Mouse (Mus musculus) midbrain, embryonic 13.5 days (tissue): ENCODE results near the gene Vat1. TPM values are rescaled to one million over a fixed set of nuclear protein-coding genes. Genes with fewer than 3 reads are reported as not detected.
"Not testable (repeated sequence)": the region's sequence is repeated elsewhere in the genome, so short reads cannot be mapped to it uniquely, and the experiment has no call there.

Experiments
- ATAC-seq: fragments of 200-750 bp; cut with Nextera tagmentation; 2 replicates; pipeline ENCODE4 v1.8.0; 2017; ENCODE audit warnings: mild to moderate bottlenecking, moderate TSS enrichment, moderate library complexity
- H3K27ac ChIP-seq: fragments of 300-500 bp; sonication (generic); 2 replicates; pipeline ENCODE4 v1.5.1; 2015; ENCODE audit warnings: inconsistent platforms, mild to moderate bottlenecking, moderate library complexity
- H3K27me3 ChIP-seq: fragments of 300-500 bp; sonication (generic); 2 replicates; pipeline ENCODE4 v1.6.1; 2015; ENCODE audit warnings: mild to moderate bottlenecking, inconsistent platforms
- H3K36me3 ChIP-seq: fragments of 300-500 bp; sonication (generic); 2 replicates; pipeline ENCODE4 v1.6.1; 2015; ENCODE audit warnings: mild to moderate bottlenecking, inconsistent platforms
- H3K4me1 ChIP-seq: fragments of 300-500 bp; sonication (generic); replicated peaks from 2 replicates; pipeline ENCODE4 v1.6.1; 2015; ENCODE audit warnings: inconsistent platforms
- H3K4me2 ChIP-seq: fragments of 300-500 bp; sonication (generic); replicated peaks from 2 replicates; pipeline ENCODE4 v1.6.1; 2015; ENCODE audit warnings: moderate library complexity, mild to moderate bottlenecking, inconsistent platforms
- H3K4me3 ChIP-seq: fragments of 300-500 bp; sonication (generic); replicated peaks from 2 replicates; pipeline ENCODE4 v1.5.1; 2015; ENCODE audit warnings: mild to moderate bottlenecking, inconsistent platforms
- H3K9ac ChIP-seq: fragments of 300-500 bp; sonication (generic); replicated peaks from 2 replicates; pipeline ENCODE4 v1.6.1; 2015; ENCODE audit warnings: mild to moderate bottlenecking, inconsistent platforms
- H3K9me3 ChIP-seq: fragments of 300-500 bp; sonication (generic); 2 replicates; pipeline ENCODE4 v1.6.1; 2016; ENCODE audit warnings: mild to moderate bottlenecking, inconsistent platforms
- WGBS: fragments of 180-500 bp; shearing (Covaris S2); methylation state at CpG from one replicate; pipeline ENCODE4 v1.1.7; 2015; 5-methylcytosine and 5-hydroxymethylcytosine counted together
- polyA plus RNA-seq: library from polyadenylated mRNA; unstranded; fragments of >200 nt; fragmentation: Nextera tagmentation; extraction: Ambion mirVana; gene quantifications from 2 replicates; pipeline ENCODE4 v1.2.1, GENCODE M21; 2015

Gene Vat1
- polyA plus RNA-seq, 1 experiment from 2014 or later, result 91.5 TPM

DNA sequence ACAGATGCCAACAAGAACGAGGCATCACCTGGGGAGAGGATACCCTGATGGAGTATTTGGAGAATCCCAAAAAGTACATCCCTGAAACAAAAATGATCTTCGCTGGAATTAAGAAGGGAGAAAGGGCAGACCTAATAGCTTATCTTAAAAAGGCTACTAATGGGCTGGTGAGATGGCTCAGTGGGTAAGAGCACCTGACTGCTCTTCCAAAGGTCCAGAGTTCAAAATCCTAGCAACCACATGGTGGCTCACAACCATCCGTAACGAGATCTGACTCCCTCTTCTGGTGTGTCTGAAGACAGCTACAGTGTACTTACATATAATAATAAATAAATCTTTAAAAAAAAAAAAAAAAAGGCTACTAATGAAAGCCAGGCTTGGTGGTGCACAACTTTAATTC, 10.3 kb upstream of the Vat1 start:
- H3K4me1 ChIP-seq, result peaks cover 55% of the 10 kb centered on the region
- not testable (repeated sequence) for H3K4me2 ChIP-seq, H3K9me3 ChIP-seq, H3K36me3 ChIP-seq, ATAC-seq, H3K9ac ChIP-seq, H3K27ac ChIP-seq, H3K27me3 ChIP-seq, H3K4me3 ChIP-seq
- WGBS, result 91% methylated on average over 4 of the region's 4 CpGs

DNA sequence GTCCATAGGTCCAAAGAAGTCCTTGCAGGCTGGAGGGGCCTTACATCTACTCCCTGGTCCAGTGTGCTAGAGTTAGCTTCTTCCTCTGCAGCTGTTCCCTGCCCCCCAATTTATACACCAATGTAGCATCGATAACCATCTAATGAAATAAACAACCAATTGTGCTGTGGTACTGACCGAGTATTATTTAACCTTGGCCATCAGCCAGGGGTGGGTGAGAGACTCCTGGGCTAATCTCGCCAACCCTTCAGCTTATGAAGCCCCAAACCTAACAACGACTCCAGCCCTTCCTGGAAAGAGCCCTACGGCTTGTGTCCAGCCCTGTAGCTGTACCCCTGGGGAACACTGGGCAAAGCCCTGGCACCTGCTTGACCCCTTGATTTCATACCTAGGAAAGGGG, 8.3 kb upstream of the Vat1 start:
- Histone ChIP-seq H3K9me3 (no peaks in the 10 kb centered on the region), H3K4me1 (peaks cover 61% of the 10 kb centered on the region), H3K27me3 (no peaks in the 10 kb centered on the region)

DNA sequence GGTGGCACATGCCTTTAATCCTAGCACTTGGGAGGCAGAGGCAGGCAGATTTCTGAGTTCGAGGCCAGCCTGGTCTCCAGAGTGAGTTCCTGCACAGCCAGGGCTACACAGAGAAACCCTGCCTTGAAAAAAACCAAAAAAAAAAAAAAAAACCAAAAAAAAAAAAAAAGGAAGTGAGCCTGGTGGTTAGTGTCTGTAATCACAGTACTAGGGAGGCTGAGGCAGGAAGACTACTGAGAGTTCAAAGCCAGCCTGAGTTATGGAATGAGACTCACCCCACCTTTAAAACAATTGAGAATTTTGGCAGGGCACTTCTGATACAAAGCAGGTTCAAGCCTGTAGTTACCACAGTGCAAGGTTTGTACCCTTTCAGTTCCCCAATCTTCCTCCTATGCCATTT, 7.7 kb upstream of the Vat1 start:
- 76% methylated on average over 1 of the region's 1 CpGs for WGBS
- not testable (repeated sequence) for H3K27ac ChIP-seq, H3K27me3 ChIP-seq, H3K4me2 ChIP-seq, H3K4me3 ChIP-seq, ATAC-seq, H3K9me3 ChIP-seq, H3K9ac ChIP-seq
- Histone ChIP-seq H3K4me1 (peaks cover 61% of the 10 kb centered on the region), H3K36me3 (peaks cover 17% of the 10 kb centered on the region)

More for the DNA sequence above, 8.3 kb upstream of the Vat1 start:
- Histone ChIP-seq H3K9ac (no peak overlapping the region), H3K36me3 (peaks cover 17% of the 10 kb centered on the region), H3K4me2 (no peak overlapping the region), H3K27ac (no peak overlapping the region), H3K4me3 (no peak overlapping the region)
- 74% methylated on average over 5 of the region's 5 CpGs for WGBS
- no peak for ATAC-seq

DNA sequence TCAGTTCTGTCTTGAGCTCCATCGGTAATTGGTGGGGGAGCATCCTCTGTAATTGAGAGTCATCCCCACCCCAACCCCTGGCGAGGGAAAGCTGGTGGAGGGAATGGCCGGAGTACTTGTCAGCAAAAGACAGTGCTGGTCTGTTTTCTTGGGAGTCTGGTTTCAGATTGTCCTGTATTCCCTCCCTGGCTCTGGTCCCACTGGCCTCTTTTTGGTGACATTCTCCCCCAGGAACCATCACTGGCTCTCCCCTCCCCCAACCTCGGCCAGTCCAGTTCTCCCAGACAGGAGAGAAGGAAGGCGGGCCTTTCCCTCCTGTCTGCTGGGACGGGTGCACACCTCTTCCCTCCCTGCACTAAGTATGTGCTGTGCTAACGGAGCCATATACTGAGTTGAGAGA, 6.3 kb upstream of the Vat1 start:
- Histone ChIP-seq H3K4me2 (no peak overlapping the region), H3K27ac (0 out of 2 replicates have a peak overlapping the region, but pooled peaks have one; percentile 19), H3K4me1 (peaks cover 55% of the 10 kb centered on the region), H3K27me3 (no peaks in the 10 kb centered on the region), H3K9me3 (no peaks in the 10 kb centered on the region), H3K36me3 (peaks cover 17% of the 10 kb centered on the region), H3K9ac (no peak overlapping the region), H3K4me3 (no peak overlapping the region)
- 68% methylated on average over 7 of the region's 7 CpGs for WGBS
- ATAC-seq, result no peak

DNA sequence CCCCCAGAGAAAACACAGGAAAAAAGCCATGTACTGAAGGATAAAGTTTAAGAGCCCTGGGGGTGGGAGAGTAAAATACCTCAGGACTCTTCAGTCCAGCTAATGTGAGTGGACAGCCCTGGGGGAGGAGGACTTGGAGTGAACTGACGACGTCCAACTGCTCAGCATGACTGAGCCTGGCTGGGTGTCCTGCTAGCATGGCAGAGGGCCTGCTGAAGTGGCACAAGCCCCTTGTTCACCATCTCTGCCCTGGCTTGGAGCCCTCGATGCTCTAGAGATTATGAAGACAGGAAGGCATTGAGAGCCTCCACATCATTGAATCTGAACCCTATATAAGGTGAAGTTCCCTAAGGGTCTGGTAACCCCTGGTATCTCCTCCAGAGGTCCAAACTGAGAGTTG, 5.9 kb upstream of the Vat1 start:
- 0 out of 2 replicates have a peak overlapping the region, but pooled peaks have one; percentile 19 for H3K9ac ChIP-seq
- peaks cover 56% of the 10 kb centered on the region for H3K4me1 ChIP-seq
- no peak for ATAC-seq
- no peak overlapping the region for H3K4me3 ChIP-seq
- no peak overlapping the region; the same call in 1 of the 2 replicates for H3K4me2 ChIP-seq
- H3K36me3 ChIP-seq, result peaks cover 17% of the 10 kb centered on the region
- no peaks in the 10 kb centered on the region for H3K27me3 ChIP-seq
- H3K9me3 ChIP-seq, result no peaks in the 10 kb centered on the region
- WGBS, result 70% methylated on average over 3 of the region's 3 CpGs
- H3K27ac ChIP-seq, result 0 out of 2 replicates have a peak overlapping the region, but pooled peaks have one; percentile 35

DNA sequence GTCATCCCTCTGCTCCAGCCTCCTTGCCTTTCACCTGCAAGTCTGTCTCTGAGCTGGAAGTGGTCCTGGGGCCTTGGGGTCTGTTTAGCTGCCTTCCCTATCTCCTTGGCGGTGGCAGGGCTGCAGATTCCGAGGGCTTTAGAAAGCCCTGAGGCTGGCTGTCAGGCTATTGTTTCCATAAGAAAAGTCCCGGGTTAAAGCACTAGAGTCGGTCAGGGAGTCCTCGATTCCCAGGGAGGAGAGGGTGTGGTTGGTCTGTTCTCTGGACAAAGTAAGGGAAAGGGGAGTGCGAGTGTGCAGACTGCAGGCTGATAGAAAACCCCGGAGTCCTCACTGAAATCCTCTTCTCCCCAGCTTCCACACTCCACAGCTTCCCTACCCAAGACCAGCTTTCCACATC, 4.2 kb upstream of the Vat1 start:
- peaks cover 17% of the 10 kb centered on the region for H3K36me3 ChIP-seq
- WGBS, result 10% methylated on average over 7 of the region's 7 CpGs
- H3K27ac ChIP-seq, result peak overlapping the region; percentile 9; the same call in 1 of the 2 replicates
- peak overlapping the region; percentile 18 for H3K4me3 ChIP-seq
- peak overlapping the region; percentile 39 for H3K4me2 ChIP-seq
- peaks cover 64% of the 10 kb centered on the region for H3K4me1 ChIP-seq
- H3K27me3 ChIP-seq, result no peaks in the 10 kb centered on the region
- H3K9ac ChIP-seq, result peak overlapping the region; percentile 39; the same call in 1 of the 2 replicates
- H3K9me3 ChIP-seq, result no peaks in the 10 kb centered on the region
- no peak for ATAC-seq

DNA sequence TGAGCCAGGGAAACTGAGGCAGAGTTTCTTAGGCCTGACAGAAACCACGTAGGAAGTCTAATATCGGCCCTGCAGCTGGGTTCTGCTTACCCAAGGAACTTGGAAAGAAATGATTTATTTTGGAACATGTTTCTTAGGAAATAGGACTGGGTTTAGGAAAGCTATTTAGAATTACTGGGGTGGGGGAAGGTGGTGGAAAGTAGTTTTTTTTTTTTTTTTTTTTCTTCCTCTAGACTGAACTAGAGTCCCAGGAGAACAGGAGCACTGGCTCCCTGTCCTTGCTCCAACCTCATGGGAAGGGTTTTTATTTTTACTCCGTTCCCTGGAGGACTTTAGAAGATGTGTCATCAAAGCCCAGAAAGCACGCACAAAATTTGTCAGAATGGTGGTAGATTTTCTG, 3.1 kb upstream of the Vat1 start:
- H3K4me1 ChIP-seq, result peaks cover 70% of the 10 kb centered on the region
- H3K4me2 ChIP-seq, result peak overlapping the region; percentile 82
- H3K36me3 ChIP-seq, result peaks cover 17% of the 10 kb centered on the region
- H3K9me3 ChIP-seq, result no peaks in the 10 kb centered on the region
- peak overlapping the region; percentile 89 for H3K9ac ChIP-seq
- H3K27ac ChIP-seq, result peak overlapping the region; percentile 90
- peak overlapping the region; percentile 79 for H3K4me3 ChIP-seq
- 74% methylated on average over 4 of the region's 4 CpGs for WGBS
- H3K27me3 ChIP-seq, result no peaks in the 10 kb centered on the region
- no peak for ATAC-seq

DNA sequence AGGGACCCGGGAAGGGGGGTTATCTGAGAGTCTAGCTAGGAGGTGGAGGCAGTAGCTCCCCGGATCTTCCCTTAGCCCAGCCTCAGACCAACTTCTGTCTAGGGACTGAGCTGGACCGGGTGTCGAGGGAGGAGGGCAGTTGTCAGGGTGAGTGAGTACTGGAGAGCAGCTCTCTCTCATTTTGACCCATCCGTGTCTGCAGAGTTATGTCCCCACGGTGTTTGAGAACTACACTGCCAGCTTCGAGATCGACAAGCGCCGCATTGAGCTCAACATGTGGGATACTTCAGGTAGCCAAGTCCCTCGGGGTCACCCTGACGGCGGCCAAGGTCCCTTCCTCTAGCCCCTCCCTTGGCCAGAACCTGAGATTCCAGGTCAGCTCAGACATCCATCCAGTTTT, 2.7 kb upstream of the Vat1 start:
- Histone ChIP-seq H3K4me3 (peak overlapping the region; percentile 79), H3K9me3 (no peaks in the 10 kb centered on the region), H3K4me1 (peaks cover 72% of the 10 kb centered on the region), H3K27me3 (no peaks in the 10 kb centered on the region), H3K4me2 (peak overlapping the region; percentile 82), H3K27ac (peak overlapping the region; percentile 90), H3K9ac (peak overlapping the region; percentile 89), H3K36me3 (peaks cover 17% of the 10 kb centered on the region)
- ATAC-seq, result 0 out of 2 replicates have a peak, but pooled peaks have one; percentile 14
- 3% methylated on average over 13 of the region's 13 CpGs for WGBS

DNA sequence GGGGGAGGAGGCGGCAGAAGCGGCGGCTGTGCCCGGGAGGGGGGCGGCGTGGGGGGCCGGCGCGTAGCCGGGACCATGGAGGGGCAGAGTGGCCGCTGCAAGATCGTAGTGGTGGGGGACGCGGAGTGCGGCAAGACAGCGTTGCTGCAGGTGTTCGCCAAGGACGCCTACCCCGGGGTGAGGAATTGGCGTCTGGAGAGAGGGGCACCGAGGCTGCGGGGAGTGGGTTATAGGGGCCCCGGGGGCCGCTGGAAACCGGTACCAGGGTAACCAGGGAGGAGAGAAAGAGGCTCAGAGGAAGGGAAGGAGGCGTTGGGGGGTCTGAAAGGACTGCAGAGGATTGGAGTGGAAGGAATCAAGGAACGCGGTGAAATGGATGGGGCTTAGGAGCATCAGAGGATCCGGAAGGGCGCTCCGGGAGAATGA, 2.2 kb upstream of the Vat1 start:
- no peaks in the 10 kb centered on the region for H3K27me3 ChIP-seq
- peaks cover 17% of the 10 kb centered on the region for H3K36me3 ChIP-seq
- peak overlapping the region; percentile 82 for H3K4me2 ChIP-seq
- ATAC-seq, result peak; percentile 44
- H3K4me1 ChIP-seq, result peaks cover 77% of the 10 kb centered on the region
- under 1% methylated on average over 29 of the region's 31 CpGs for WGBS
- peak overlapping the region; percentile 79 for H3K4me3 ChIP-seq
- H3K9ac ChIP-seq, result peak overlapping the region; percentile 89
- peak overlapping the region; percentile 90 for H3K27ac ChIP-seq
- no peaks in the 10 kb centered on the region for H3K9me3 ChIP-seq

DNA sequence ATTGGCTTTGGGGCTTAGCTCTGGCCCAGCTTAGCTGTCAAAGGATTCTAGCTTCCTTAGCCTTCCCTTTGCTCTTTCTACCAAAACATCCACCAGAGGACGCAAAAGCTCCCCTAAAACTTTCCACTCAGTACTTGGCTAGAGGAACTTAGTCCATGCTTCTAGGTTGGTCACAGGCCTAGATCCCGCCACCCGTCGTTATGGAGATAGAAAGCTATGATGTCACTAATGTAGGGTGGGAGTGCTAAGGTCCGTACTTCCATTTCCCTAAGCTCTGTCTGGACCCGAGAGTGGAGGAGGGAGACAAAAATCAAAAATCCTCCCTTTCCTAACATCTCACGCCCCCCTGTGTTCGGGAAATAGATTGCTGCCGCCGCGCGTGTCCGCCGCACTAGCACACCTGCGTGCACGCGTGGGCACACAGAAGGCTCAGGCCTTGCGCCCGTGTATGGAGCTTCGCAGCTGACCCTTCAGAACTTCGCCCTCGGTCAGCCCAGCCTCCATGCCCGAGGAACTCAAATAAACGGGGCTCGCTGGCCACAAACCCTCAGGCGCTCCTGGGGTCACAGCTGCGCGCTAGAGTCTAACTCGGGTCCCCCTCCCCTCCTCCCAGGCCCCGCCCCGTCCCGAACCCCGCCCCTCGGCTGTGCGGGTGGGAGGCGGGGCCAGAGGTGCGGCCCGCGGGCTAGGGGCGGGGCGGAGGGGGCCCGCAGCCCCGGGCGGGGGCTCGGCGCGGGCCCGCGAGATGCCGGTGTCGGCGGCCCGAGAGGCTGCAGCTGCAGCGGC, 1.6 kb upstream of the Vat1 start:
- 1% methylated on average over 51 of the region's 54 CpGs for WGBS
- Histone ChIP-seq H3K9me3 (no peaks in the 10 kb centered on the region), H3K27me3 (no peaks in the 10 kb centered on the region), H3K9ac (peak overlapping the region; percentile 89), H3K27ac (peak overlapping the region; percentile 90), H3K4me2 (peak overlapping the region; percentile 82), H3K36me3 (peaks cover 17% of the 10 kb centered on the region), H3K4me1 (peaks cover 80% of the 10 kb centered on the region), H3K4me3 (peak overlapping the region; percentile 79)
- peak; percentile 51 for ATAC-seq

DNA sequence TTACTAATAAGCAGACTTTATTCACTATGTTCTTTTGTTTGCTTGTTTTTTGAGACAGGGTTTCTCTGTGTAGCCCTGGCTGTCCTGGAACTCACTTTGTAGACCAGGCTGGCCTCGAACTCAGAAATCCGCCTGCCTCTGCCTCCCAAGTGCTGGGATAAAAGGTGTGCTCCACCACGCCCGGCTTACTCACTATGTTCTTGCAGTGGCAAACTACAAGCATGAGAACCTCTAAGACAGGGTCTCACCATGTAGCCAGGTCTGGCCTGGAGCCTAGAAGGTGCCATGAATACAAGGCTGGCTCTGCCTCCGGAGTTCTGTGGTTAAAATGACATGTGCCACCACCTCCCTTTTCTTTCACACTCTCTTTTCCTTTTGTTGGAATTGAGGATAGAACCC, 521 bp upstream of the Vat1 start:
- not testable (repeated sequence) for H3K27me3 ChIP-seq, ATAC-seq, H3K9me3 ChIP-seq
- Histone ChIP-seq H3K27ac (peak overlapping the region; percentile 94; the same call in 1 of the 2 replicates), H3K4me1 (peaks cover 78% of the 10 kb centered on the region), H3K4me2 (peak overlapping the region; percentile 82), H3K4me3 (peak overlapping the region; percentile 95), H3K9ac (peak overlapping the region; percentile 95; the same call in 1 of the 2 replicates), H3K36me3 (peaks cover 22% of the 10 kb centered on the region)
- 52% methylated on average over 5 of the region's 5 CpGs for WGBS

DNA sequence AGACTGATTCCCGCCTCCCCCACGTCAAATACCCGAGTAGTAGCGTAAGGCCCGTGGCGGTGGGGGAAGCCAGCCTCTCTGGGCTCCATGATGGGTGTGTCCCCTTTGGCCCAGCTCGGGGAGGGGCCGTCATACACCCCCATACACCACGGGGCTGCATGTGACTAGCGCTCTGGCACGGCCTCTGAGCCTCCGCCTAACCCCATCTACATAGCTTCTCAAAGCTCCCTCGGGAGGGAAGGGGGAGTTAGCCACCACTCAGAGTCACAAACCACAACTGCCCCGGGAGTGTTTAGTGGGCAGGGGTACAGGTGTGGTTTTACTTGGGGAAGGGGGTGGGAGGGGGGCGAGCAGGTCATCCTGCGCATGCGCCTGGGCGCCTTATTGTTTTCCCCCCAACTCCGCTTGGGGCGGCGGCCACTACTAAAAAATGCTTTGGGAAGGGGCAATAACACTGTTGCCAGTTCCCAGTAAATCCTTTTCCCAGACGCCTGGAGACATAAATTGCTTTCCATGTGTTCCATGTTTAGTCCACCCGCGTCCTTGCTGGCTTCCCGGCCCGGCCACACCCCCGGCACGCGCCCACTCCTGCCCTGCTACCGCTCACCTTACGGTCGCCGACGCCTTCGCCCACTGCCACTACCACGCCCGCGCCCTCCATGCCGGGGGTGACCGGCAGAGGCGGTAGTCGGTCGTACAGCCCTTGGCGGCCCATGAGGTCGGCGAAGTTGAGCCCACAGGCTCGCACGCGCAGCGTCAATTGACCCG, 745 bp downstream of the Vat1 start:
- Histone ChIP-seq H3K4me1 (peaks cover 65% of the 10 kb centered on the region), H3K4me3 (peak overlapping the region; percentile 95), H3K4me2 (peak overlapping the region; percentile 82), H3K9me3 (no peaks in the 10 kb centered on the region), H3K36me3 (peaks cover 24% of the 10 kb centered on the region), H3K9ac (peak overlapping the region; percentile 95), H3K27ac (peak overlapping the region; percentile 94), H3K27me3 (no peaks in the 10 kb centered on the region)
- peak; percentile 38 for ATAC-seq
- 2% methylated on average over 51 of the region's 51 CpGs for WGBS
